Mouse (Mus musculus): Measurements from ENCODE around the gene Mttp. TPM values are rescaled to one million over a fixed set of nuclear protein-coding genes. Genes with fewer than 3 reads are reported as not detected.

Mttp gene
- polyA plus RNA-seq, 1 experiment from 2014 or later, result 8.9 TPM

- H3K27me3 ChIP-seq (ENCODE audit: low read depth, poor library complexity, severe bottlenecking), result no peaks in the 10 kb centered on the region
- no peak for DNase-seq (ENCODE audit: low spot score)
- H3K9me3 ChIP-seq (replicated peaks), result no peaks in the 10 kb centered on the region
- no peak overlapping the region for H3K27ac ChIP-seq
- no peaks in the 10 kb centered on the region for H3K4me1 ChIP-seq
- H3K36me3 ChIP-seq, result no peaks in the 10 kb centered on the region
- 75% methylated on average over 1 of the region's 1 CpGs for WGBS
- no peak overlapping the region for H3K4me3 ChIP-seq
Measured at GRCm38 (mm10) chr3:138130692-138131091, 14.1 kb downstream of the Mttp start.

GRCm38 (mm10) chr3:138129110-138129509 is 15.7 kb downstream of the Mttp start:
- no peak overlapping the region for H3K27ac ChIP-seq
- 94% methylated on average over 6 of the region's 6 CpGs for WGBS

GRCm38 (mm10) chr3:138123842-138124241 is 20.9 kb downstream of the Mttp start:
- DNase-seq (ENCODE audit: low spot score), result no peak
- Histone ChIP-seq H3K4me1 (no peaks in the 10 kb centered on the region), H3K27ac (no peak overlapping the region), H3K36me3 (no peaks in the 10 kb centered on the region), H3K27me3 (ENCODE audit: low read depth, poor library complexity, severe bottlenecking) (no peaks in the 10 kb centered on the region), H3K4me3 (no peak overlapping the region), H3K9me3 (replicated peaks) (no peaks in the 10 kb centered on the region)
- WGBS, result 77% methylated on average over 10 of the region's 10 CpGs

More at GRCm38 (mm10) chr3:138129110-138129509, 15.7 kb downstream of the Mttp start:
- DNase-seq (ENCODE audit: low spot score), result no peak
- Histone ChIP-seq H3K27me3 (ENCODE audit: low read depth, poor library complexity, severe bottlenecking) (no peaks in the 10 kb centered on the region), H3K9me3 (replicated peaks) (no peaks in the 10 kb centered on the region), H3K4me1 (no peaks in the 10 kb centered on the region), H3K36me3 (no peaks in the 10 kb centered on the region), H3K4me3 (no peak overlapping the region)

- Histone ChIP-seq H3K9me3 (replicated peaks) (no peaks in the 10 kb centered on the region), H3K4me1 (no peaks in the 10 kb centered on the region), H3K36me3 (no peaks in the 10 kb centered on the region), H3K27me3 (ENCODE audit: low read depth, poor library complexity, severe bottlenecking) (no peaks in the 10 kb centered on the region), H3K4me3 (no peak overlapping the region), H3K27ac (no peak overlapping the region)
- DNase-seq (ENCODE audit: low spot score), result no peak
- 91% methylated on average over 2 of the region's 2 CpGs for WGBS
Measured at GRCm38 (mm10) chr3:138121461-138121860, 23.3 kb downstream of the Mttp start.

- H3K27me3 ChIP-seq (ENCODE audit: low read depth, poor library complexity, severe bottlenecking), result no peaks in the 10 kb centered on the region
- no peaks in the 10 kb centered on the region for H3K9me3 ChIP-seq (replicated peaks)
- DNase-seq (ENCODE audit: low spot score), result no peak
- H3K4me1 ChIP-seq, result no peaks in the 10 kb centered on the region; the same call in 1 of the 2 replicates
- 92% methylated on average over 16 of the region's 16 CpGs for WGBS
- H3K36me3 ChIP-seq, result no peaks in the 10 kb centered on the region
- no peak overlapping the region for H3K27ac ChIP-seq
- no peak overlapping the region for H3K4me3 ChIP-seq
Measured at GRCm38 (mm10) chr3:138119444-138120105, 25.2 kb downstream of the Mttp start.

GRCm38 (mm10) chr3:138118831-138119230 is 25.9 kb downstream of the Mttp start:
- H3K4me1 ChIP-seq, result peaks cover 6% of the 10 kb centered on the region
- H3K9me3 ChIP-seq (replicated peaks), result no peaks in the 10 kb centered on the region
- no peak for DNase-seq (ENCODE audit: low spot score)
- WGBS, result 72% methylated on average over 14 of the region's 14 CpGs
- no peak overlapping the region for H3K4me3 ChIP-seq
- no peaks in the 10 kb centered on the region for H3K36me3 ChIP-seq
- H3K27me3 ChIP-seq (ENCODE audit: low read depth, poor library complexity, severe bottlenecking), result no peaks in the 10 kb centered on the region
- no peak overlapping the region for H3K27ac ChIP-seq

- Histone ChIP-seq H3K36me3 (no peaks in the 10 kb centered on the region), H3K27ac (no peak overlapping the region)
- 85% methylated on average over 6 of the region's 6 CpGs for WGBS
Measured at GRCm38 (mm10) chr3:138118392-138118791, 26.4 kb downstream of the Mttp start.

GRCm38 (mm10) chr3:138116871-138117270 is 27.9 kb downstream of the Mttp start:
- Histone ChIP-seq H3K36me3 (no peaks in the 10 kb centered on the region), H3K4me1 (peaks cover 6% of the 10 kb centered on the region), H3K4me3 (no peak overlapping the region), H3K27me3 (ENCODE audit: low read depth, poor library complexity, severe bottlenecking) (no peaks in the 10 kb centered on the region), H3K27ac (no peak overlapping the region), H3K9me3 (replicated peaks) (no peaks in the 10 kb centered on the region)
- no peak for DNase-seq (ENCODE audit: low spot score)
- 91% methylated on average over 4 of the region's 4 CpGs for WGBS

More at GRCm38 (mm10) chr3:138118392-138118791, 26.4 kb downstream of the Mttp start:
- Histone ChIP-seq H3K4me3 (no peak overlapping the region), H3K4me1 (peaks cover 6% of the 10 kb centered on the region), H3K27me3 (ENCODE audit: low read depth, poor library complexity, severe bottlenecking) (no peaks in the 10 kb centered on the region), H3K9me3 (replicated peaks) (no peaks in the 10 kb centered on the region)
- no peak for DNase-seq (ENCODE audit: low spot score)

- Histone ChIP-seq H3K27ac (no peak overlapping the region), H3K4me1 (peaks cover 6% of the 10 kb centered on the region), H3K36me3 (no peaks in the 10 kb centered on the region), H3K4me3 (no peak overlapping the region), H3K9me3 (replicated peaks) (no peaks in the 10 kb centered on the region), H3K27me3 (ENCODE audit: low read depth, poor library complexity, severe bottlenecking) (no peaks in the 10 kb centered on the region)
- WGBS, result 89% methylated on average over 17 of the region's 17 CpGs
- DNase-seq (ENCODE audit: low spot score), result no peak
Measured at GRCm38 (mm10) chr3:138114106-138114505, 30.7 kb downstream of the Mttp start.

- H3K4me3 ChIP-seq, result no peak overlapping the region
- H3K9me3 ChIP-seq (replicated peaks), result no peaks in the 10 kb centered on the region
- no peak for DNase-seq (ENCODE audit: low spot score)
- H3K4me1 ChIP-seq, result peaks cover 6% of the 10 kb centered on the region
- H3K36me3 ChIP-seq, result no peaks in the 10 kb centered on the region
- 91% methylated on average over 19 of the region's 19 CpGs for WGBS
- no peaks in the 10 kb centered on the region for H3K27me3 ChIP-seq (ENCODE audit: low read depth, poor library complexity, severe bottlenecking)
- no peak overlapping the region for H3K27ac ChIP-seq
Measured at GRCm38 (mm10) chr3:138110910-138111782, 33.6 kb downstream of the Mttp start.

GRCm38 (mm10) chr3:138106887-138107286 is 37.9 kb downstream of the Mttp start:
- Histone ChIP-seq H3K9me3 (replicated peaks) (no peaks in the 10 kb centered on the region), H3K27me3 (ENCODE audit: low read depth, poor library complexity, severe bottlenecking) (no peaks in the 10 kb centered on the region), H3K4me3 (no peak overlapping the region), H3K36me3 (no peaks in the 10 kb centered on the region), H3K27ac (no peak overlapping the region), H3K4me1 (no peaks in the 10 kb centered on the region)
- no peak for DNase-seq (ENCODE audit: low spot score)
- WGBS, result 94% methylated on average over 10 of the region's 10 CpGs

GRCm38 (mm10) chr3:138105056-138105455 is 39.7 kb downstream of the Mttp start:
- no peak overlapping the region for H3K4me3 ChIP-seq
- no peak overlapping the region for H3K27ac ChIP-seq
- WGBS, result 80% methylated on average over 5 of the region's 5 CpGs
- H3K36me3 ChIP-seq, result no peaks in the 10 kb centered on the region
- H3K4me1 ChIP-seq, result no peaks in the 10 kb centered on the region
- DNase-seq (ENCODE audit: low spot score), result no peak
- no peaks in the 10 kb centered on the region for H3K27me3 ChIP-seq (ENCODE audit: low read depth, poor library complexity, severe bottlenecking)
- no peaks in the 10 kb centered on the region for H3K9me3 ChIP-seq (replicated peaks)

- H3K4me3 ChIP-seq, result no peak overlapping the region
- H3K27ac ChIP-seq, result no peak overlapping the region
- H3K36me3 ChIP-seq, result no peaks in the 10 kb centered on the region
- no peak for DNase-seq (ENCODE audit: low spot score)
- no peaks in the 10 kb centered on the region for H3K9me3 ChIP-seq (replicated peaks)
- H3K4me1 ChIP-seq, result no peaks in the 10 kb centered on the region
- 84% methylated on average over 4 of the region's 4 CpGs for WGBS
- H3K27me3 ChIP-seq (ENCODE audit: low read depth, poor library complexity, severe bottlenecking), result no peaks in the 10 kb centered on the region
Measured at GRCm38 (mm10) chr3:138103690-138104089, 41.1 kb downstream of the Mttp start.
